In the genomic region with DNA sequence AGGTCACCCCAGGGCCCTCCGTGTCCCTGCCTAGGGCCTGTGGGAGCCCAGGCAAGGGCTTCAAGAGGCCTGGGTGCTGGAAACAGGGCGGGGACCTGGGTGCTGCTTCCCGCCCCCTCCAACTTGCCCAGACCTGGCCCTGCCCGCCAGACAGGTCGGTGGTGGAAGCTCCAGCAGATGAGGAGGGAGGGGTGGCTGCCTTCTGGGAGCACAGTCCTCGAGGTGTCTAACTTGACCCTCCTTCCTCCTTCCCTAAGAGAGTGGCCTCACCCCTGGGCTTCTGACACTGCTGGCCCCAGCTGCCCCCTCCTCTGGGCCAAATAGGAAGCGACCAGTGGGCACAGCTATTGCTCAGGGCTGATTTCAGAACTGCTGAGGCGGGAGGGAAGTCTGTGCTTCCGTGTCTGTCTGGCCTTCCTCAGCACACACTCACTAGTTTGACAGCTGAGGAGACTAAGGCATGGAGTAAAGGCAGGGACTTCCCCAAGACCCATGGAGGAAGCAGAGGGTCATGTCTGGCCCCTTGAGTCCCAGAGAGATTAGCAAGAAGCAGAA, we compare ENCODE assay signal across 8 mouse cellular contexts. TPM values are rescaled to one million over a fixed set of nuclear protein-coding genes. Genes with fewer than 3 reads are reported as not detected.
A peak's percentile ranks its signal among the peaks of the same experiment; 100 is the strongest.
DNase-seq lines count a peak whose midpoint lies in the region; ATAC-seq and TF ChIP-seq lines count a peak whose summit lies in the region.

Gene Gna15, minus strand, starts transcription at position 175 of the 555 bp plus-strand sequence.

- no peaks in the 10 kb centered on the region for H3K4me1 ChIP-seq in embryonic facial prominence, embryonic 14.5 days (ENCODE audit: control insufficient read depth, insufficient read depth, low read length)
- H3K4me1 ChIP-seq in liver, adult 2 months (ENCODE audit: control insufficient read depth, insufficient read depth, low read length) = no peaks in the 10 kb centered on the region
- peaks cover 4% of the 10 kb centered on the region for H3K4me1 ChIP-seq in stomach, embryonic 16.5 days (ENCODE audit: control insufficient read depth, insufficient read depth, low read length)

- 0 out of 2 replicates have a peak, but pooled peaks have one; percentile 34 for ATAC-seq in embryonic facial prominence, embryonic 14.5 days (ENCODE audit: low read depth)
- peak; percentile 48 for ATAC-seq in stomach, embryonic 16.5 days (ENCODE audit: insufficient read depth, low FRiP score)

- H3K36me3 ChIP-seq in embryonic facial prominence, embryonic 14.5 days (ENCODE audit: control insufficient read depth, insufficient read depth, low read length) = 0 out of 2 replicates have a peak, but pooled peaks cover 5% of the 10 kb centered on the region
- H3K36me3 ChIP-seq in liver, adult 2 months (ENCODE audit: control insufficient read depth, insufficient read depth, low read length) = no peaks in the 10 kb centered on the region
- H3K36me3 ChIP-seq in stomach, embryonic 16.5 days (ENCODE audit: control insufficient read depth, insufficient read depth, low read length) = no peaks in the 10 kb centered on the region

- TF ChIP-seq CTCF in liver, adult 2 months (IDR thresholded peaks at IDR 0.05; ENCODE audit: low read depth, low read length) = no peak

- 22% methylated on average over 6 of the region's 9 CpGs for WGBS in embryonic facial prominence, embryonic 14.5 days
- WGBS in liver, adult 2 months = 43% methylated on average over 9 of the region's 9 CpGs
- 26% methylated on average over 9 of the region's 9 CpGs for WGBS in stomach, embryonic 16.5 days

- TF ChIP-seq POLR2A in liver, adult 2 months (IDR thresholded peaks at IDR 0.05; ENCODE audit: extremely low read depth, insufficient read depth, low read length) = no peak

- H3K9ac ChIP-seq in embryonic facial prominence, embryonic 14.5 days (ENCODE audit: low read depth, low read length) = no peak within 1 kb of the TSS
- H3K9ac ChIP-seq in liver, adult 2 months (ENCODE audit: low read depth, low read length) = peak within 1 kb of the TSS; percentile 41
- H3K9ac ChIP-seq in stomach, embryonic 16.5 days (ENCODE audit: low read length) = peak within 1 kb of the TSS; percentile 68

- H3K9me3 ChIP-seq in embryonic facial prominence, embryonic 14.5 days (ENCODE audit: control insufficient read depth, low read length) = no peaks in the 10 kb centered on the region
- no peaks in the 10 kb centered on the region for H3K9me3 ChIP-seq in stomach, embryonic 16.5 days (replicated peaks; ENCODE audit: control insufficient read depth, low read length)

- H3K27ac ChIP-seq in embryonic facial prominence, embryonic 14.5 days (replicated peaks; ENCODE audit: low read depth, low read length) = no peak within 1 kb of the TSS
- H3K27ac ChIP-seq in liver, adult 2 months (replicated peaks; ENCODE audit: insufficient read depth, low read depth, low read length) = peak within 1 kb of the TSS; percentile 49
- peak within 1 kb of the TSS; percentile 82 for H3K27ac ChIP-seq in stomach, embryonic 16.5 days (ENCODE audit: low read length)

- H3K79me2 ChIP-seq in liver, adult 2 months (ENCODE audit: control insufficient read depth, insufficient read depth, low read length) = no peaks in the 10 kb centered on the region

- H3K4me2 ChIP-seq in embryonic facial prominence, embryonic 14.5 days (ENCODE audit: low read depth, low read length) = peak within 1 kb of the TSS; percentile 21; the same call in 1 of the 2 replicates
- peak within 1 kb of the TSS; percentile 38 for H3K4me2 ChIP-seq in stomach, embryonic 16.5 days (ENCODE audit: low read depth, low read length)

- DNase-seq in right cerebral cortex, postnatal 10 days (ENCODE audit: low spot score in 2 of 2) = peak; percentile 60 to 63
- no peak for DNase-seq in right cerebral cortex, postnatal 4 days
- DNase-seq in embryonic facial prominence, embryonic 14.5 days (ENCODE audit: low spot score) = peak; percentile 27
- DNase-seq in liver, adult 2 months (ENCODE audit: extremely low read depth, low read depth, low spot score) = peak; percentile 34
- no peak for DNase-seq in cerebellum, adult 9-10 months
- DNase-seq in kidney, adult 8-10 months = no peak
- DNase-seq in thymus, postnatal 36 days = no peak

- 0 out of 2 replicates have a peak within 1 kb of the TSS, but pooled peaks have one; percentile 15 for H3K4me3 ChIP-seq in embryonic facial prominence, embryonic 14.5 days (ENCODE audit: low read depth, low read length)
- peak within 1 kb of the TSS; percentile 22; the same call in 1 of the 2 replicates for H3K4me3 ChIP-seq in liver, adult 2 months (ENCODE audit: insufficient read depth, low read depth, low read length)
- peak within 1 kb of the TSS; percentile 35 for H3K4me3 ChIP-seq in stomach, embryonic 16.5 days (replicated peaks; ENCODE audit: low read length)

- H3K27me3 ChIP-seq in embryonic facial prominence, embryonic 14.5 days (replicated peaks; ENCODE audit: control insufficient read depth, insufficient read depth, low read length) = no peaks in the 10 kb centered on the region
- no peaks in the 10 kb centered on the region for H3K27me3 ChIP-seq in liver, adult 2 months (ENCODE audit: control insufficient read depth, insufficient read depth, low read length)
- H3K27me3 ChIP-seq in stomach, embryonic 16.5 days (ENCODE audit: control insufficient read depth, insufficient read depth, low read length) = no peaks in the 10 kb centered on the region

RNA-seq across cellular contexts. Expression of gene Gna15, which starts in this region (rescaled TPM):
- polyA plus RNA-seq in embryonic facial prominence, embryonic 14.5 days (2014; fragmentation: Nextera tagmentation; extraction: Ambion mirVana) = 3.1 and 4.5 TPM in 2 replicates
- 0.94 and 1.1 TPM in 2 replicates for total RNA-seq in liver, adult 2 months (2014; rRNA removed)
- polyA plus RNA-seq in liver, adult 2 months (2012; rRNA removed) = 0.31 and 0.64 TPM in 2 replicates
- polyA plus RNA-seq in stomach, embryonic 16.5 days (2015; fragmentation: Nextera tagmentation; extraction: Ambion mirVana) = 9.0 and 11.0 TPM in 2 replicates

Comparison
In these comparisons a context has a peak if more than half of its experiments do, and no peak if none do; other contexts are left out.
1. DNase-seq: peak in right cerebral cortex, postnatal 10 days (2 of 2), embryonic facial prominence, embryonic 14.5 days (single experiment) and liver, adult 2 months (single experiment); none in right cerebral cortex, postnatal 4 days (single experiment), cerebellum, adult 9-10 months (single experiment), kidney, adult 8-10 months (0 of 2) and thymus, postnatal 36 days (0 of 2).
2. Peak in every context shown above with its lines, with median percentiles within 50 percentile points of each other: H3K4me3 ChIP-seq.